Mouse (Mus musculus) 416B (cell line): Measurements from ENCODE around the gene Trim58.

Source experiments
- DNase-seq: peaks from one replicate; pipeline ENCODE4 v3.0.0; 2011; ENCODE audit warnings: low read depth

Gene Trim58

GRCm38 (mm10) chr11:58640272-58640867 lies at the start of gene Trim58:
Gene Trim58 (plus strand): TSS chr11:58640465.
- DNase-seq, result peak; percentile 83

DNA sequence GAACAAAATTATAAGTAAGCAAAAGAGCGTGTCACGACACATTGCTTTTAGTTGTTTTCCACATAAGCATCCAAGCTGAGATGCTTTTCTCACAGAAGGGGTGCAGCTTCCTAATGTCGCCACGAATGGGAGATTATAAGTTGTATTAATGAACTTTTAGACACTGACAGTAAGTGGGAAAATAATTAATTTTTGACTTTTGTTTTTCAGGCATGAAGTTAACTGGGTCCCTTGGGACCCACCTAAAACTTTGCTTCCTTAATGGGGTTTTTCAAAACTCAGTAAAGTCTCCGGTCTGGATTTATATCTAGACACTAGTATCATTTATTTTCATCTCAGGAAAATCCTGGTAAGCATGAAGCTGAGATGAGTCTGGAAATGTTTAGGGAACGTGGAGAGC lies 45.5 kb upstream of the Trim58 start, which contains the start of gene Olfr324:
Gene Olfr324 (plus strand): TSS at position 301 of the 400 bp plus-strand sequence.
- DNase-seq, result no peak

- no peak for DNase-seq
These were observed 42.4 kb upstream of the Trim58 start for GRCm38 (mm10) chr11:58597837-58598236.

DNA sequence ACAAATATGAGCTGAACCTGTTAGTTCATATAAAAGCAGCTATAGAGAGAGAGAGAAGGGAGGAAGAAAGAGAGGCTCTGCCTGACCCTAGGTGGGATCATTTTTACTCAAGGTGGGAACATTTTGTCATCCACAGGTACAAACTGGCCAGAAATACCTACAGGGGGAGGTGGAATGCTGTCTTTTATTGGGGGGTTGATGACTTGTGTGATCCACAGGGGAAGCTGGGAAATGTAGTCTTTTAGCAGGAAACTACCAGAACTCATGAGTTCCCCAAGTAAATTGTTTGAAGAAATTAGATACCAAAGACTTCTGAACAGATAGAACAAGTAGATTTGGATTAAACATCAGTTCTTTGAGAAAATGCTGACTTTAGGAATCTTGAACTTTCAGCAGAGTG lies 38.2 kb upstream of the Trim58 start:
- DNase-seq, result no peak

- peak; percentile 5 for DNase-seq
These were observed 37.3 kb upstream of the Trim58 start for GRCm38 (mm10) chr11:58602800-58603560.

GRCm38 (mm10) chr11:58604688-58605087 lies 35.6 kb upstream of the Trim58 start:
- DNase-seq, result no peak

GRCm38 (mm10) chr11:58605228-58605627 lies 35.0 kb upstream of the Trim58 start:
- DNase-seq, result no peak

DNA sequence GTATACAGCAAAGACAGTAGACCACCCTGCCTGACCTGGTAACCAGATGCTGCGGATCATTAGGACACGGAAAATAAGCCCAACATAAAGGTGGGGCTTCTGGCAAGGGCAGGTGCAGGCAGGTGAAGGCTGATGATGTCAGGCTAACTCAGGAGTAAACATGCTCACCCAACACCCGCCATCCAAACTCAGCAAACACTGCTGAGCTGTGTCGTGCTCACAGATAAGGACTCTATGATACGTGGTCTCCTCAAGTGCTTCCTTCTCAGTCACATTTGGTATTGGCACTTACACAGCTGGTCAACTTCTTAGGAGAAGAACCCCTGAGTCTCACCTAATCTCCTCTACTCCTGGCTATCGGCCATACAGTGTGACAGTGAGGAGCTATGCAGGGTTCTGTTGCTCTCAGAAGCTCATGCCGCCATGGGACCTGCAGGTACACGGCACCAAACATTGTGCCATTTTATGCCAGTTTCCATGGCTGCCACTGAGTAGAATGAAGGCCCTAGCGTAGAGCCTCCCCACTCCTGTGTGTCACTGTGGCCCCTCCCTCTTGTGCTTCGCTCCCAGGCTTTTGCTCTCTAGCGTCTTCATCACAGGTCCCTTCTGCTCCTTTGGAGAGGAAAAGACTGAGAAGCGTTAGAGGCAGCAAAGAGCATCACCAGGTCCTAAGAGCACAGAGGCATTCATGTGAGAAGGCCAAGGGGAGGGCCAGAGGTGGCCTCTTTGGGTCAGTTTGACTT lies 33.9 kb upstream of the Trim58 start:
- DNase-seq, result no peak

GRCm38 (mm10) chr11:58607030-58607429 lies 33.2 kb upstream of the Trim58 start:
- DNase-seq, result no peak

DNA sequence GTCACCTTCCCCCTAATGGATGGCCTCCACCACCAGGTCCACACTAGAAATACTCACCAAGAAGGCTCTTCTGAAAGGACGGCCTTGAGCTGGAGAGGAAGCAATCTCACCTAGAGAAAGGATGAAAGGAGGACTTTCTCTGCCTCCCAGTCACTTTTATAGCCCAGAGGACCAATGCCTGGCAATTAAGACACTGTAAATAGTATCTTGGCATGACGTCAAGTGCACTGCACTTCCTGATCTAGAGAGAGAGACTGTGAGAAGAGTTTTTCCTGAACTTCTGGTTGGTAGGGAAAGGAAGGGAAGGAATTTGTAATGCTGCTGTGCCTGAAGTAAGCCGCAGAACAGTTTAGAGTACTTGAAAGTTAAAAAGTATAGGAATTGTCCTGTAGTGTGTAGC lies 26.9 kb upstream of the Trim58 start:
- no peak for DNase-seq

DNA sequence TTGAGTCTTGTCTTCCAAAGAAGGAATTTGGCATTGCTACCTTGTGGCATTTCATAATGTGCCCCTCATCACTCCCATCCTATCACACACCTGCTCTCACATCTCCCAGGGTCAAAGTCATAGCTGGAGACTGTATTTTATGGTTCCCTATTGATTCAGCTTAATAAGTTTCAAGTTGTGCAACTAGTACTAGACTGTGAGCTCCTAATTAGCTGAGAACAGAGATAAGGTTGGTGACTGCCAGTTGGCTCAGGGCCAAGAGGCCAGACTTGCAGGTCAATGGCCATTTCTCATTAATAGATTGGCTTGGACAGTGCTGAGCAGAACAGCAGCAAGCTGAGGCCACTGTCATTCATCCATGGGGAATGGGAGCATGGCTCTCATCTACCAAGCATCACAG lies 25.7 kb upstream of the Trim58 start:
- peak; percentile 9 for DNase-seq

DNA sequence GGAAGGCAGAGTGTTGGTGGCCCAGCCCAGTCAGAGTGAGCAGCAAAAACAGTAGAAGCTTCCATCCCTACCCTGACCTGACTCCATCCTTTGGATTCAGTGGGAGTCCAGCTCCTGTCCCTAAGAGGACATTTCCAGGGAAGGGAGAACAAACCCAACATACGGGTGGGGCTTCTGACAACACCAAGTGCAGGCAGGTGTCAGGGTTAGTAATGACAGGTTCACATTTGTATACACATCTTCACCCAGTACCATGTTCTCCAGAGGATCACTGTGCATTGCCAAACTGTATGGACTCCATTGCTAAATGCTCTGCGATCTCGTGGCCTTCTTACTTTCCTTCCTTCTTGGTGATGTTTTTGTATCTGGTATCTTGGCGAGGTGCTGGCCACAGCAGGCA lies 24.3 kb upstream of the Trim58 start, which contains the start of gene 2210407C18Rik:
Gene 2210407C18Rik (minus strand): TSS at position 101 of the 400 bp plus-strand sequence.
- DNase-seq, result no peak

DNA sequence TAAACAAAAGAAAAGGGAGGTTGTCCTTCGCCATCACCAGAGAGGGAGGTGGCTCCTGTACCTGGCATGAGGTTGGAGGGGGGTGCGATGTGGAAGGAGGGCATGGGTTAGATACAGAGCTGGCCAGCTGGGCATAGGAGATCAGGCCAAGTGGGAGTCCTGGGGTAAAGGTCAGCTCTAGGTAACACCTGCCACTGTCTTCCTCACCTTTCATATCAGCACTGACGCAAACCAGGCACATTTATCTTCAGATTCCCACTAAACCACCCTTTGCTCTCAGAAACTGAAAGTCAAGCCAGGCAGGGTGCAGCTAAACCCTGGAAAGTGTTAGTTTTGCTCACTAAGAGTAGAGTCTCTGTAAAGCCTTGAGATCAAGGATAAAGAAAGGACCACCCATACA lies 21.9 kb upstream of the Trim58 start:
- no peak for DNase-seq

GRCm38 (mm10) chr11:58618793-58619192 lies 21.5 kb upstream of the Trim58 start:
- no peak for DNase-seq

DNA sequence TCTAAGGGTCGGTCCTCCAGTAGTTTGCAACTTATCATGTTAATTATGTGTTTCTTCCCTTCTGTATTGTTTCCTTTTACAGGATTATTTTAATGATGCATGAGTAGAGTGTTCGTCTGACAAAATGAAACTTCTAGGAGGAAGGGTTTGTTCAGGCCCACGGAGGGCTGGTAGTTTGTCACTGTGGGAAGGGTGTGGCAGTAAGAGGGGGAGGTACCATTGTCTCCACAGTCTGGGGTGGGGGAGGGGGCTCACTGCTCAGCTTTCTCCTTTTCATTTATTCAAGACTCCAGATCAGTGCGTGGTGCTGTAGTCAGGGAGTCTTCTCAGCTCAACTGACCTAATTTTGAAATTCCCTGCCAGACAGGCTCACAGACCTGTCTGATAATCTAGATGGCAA lies 14.1 kb upstream of the Trim58 start:
- DNase-seq, result no peak

DNA sequence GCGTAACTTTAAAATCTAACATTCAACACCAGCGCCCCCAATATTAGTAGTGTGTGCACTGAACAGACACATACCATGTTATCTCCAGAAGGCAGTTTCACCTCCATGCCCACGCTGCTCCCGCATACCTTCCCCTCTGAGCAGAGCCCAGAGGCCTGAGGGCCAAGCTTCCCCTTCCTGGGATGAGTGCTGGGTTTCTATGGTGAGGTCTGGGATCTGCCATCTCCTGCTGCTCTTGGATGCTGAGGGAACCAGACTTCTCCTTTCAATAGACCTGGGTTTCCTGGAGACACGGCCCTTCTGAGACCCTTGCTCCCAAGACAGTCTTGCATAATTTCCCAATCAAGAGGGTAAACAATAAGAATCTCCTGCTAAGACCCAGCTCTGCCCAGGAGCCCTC lies 9.9 kb upstream of the Trim58 start, which contains the start of gene Olfr323:
Gene Olfr323 (minus strand): TSS at position 101 of the 400 bp plus-strand sequence.
- no peak for DNase-seq

DNA sequence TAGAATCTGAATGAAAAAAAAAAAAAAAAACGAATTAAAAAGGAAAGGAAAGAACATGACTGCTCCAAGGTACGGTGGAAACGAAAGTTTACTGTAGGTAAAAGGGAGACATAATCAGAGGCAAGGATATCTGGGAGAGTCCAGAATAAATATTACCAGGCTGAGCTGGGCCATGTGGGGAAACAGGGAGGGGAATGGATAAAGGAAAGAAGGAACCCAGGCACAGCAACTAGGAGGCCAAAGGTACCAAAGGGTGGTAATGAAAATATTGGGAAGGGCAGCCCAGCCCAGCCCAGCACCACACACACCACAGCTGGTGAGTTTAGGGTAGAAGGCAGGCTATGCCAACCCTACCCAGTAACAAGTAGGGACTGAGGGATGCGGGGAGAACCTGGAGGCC lies 5.4 kb upstream of the Trim58 start:
- DNase-seq, result no peak

- DNase-seq, result peak; percentile 77
These were observed 3.8 kb upstream of the Trim58 start for GRCm38 (mm10) chr11:58636376-58636977.

DNA sequence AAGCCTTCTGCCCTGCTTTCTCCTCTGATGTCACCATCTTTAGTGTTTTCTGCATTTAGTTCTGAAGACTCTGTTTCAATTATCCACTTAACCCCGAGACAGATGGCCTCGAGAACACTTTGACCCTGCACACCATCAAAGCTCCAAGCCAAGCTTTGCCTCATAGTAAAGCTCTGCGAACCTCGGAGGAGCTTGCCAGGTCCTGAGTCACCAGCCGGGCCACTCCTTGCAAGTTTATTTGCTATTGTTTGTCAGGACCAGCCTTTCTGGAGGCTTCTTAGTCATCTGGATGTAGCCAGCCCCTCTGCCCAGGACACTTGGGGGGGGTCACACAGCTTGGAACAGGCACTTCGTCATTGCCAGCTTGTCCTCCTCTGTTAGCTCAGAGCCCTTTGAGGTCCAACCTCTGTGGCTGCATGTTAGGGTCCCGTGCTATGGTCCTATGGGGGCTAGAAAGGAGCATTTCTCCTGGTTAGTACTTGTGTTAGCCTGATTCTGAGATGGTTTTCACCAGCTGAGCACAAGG lies 2.0 kb upstream of the Trim58 start:
- DNase-seq, result peak; percentile 9

- peak; percentile 78 for DNase-seq
These were observed 792 bp downstream of the Trim58 start for GRCm38 (mm10) chr11:58641057-58641456.

DNA sequence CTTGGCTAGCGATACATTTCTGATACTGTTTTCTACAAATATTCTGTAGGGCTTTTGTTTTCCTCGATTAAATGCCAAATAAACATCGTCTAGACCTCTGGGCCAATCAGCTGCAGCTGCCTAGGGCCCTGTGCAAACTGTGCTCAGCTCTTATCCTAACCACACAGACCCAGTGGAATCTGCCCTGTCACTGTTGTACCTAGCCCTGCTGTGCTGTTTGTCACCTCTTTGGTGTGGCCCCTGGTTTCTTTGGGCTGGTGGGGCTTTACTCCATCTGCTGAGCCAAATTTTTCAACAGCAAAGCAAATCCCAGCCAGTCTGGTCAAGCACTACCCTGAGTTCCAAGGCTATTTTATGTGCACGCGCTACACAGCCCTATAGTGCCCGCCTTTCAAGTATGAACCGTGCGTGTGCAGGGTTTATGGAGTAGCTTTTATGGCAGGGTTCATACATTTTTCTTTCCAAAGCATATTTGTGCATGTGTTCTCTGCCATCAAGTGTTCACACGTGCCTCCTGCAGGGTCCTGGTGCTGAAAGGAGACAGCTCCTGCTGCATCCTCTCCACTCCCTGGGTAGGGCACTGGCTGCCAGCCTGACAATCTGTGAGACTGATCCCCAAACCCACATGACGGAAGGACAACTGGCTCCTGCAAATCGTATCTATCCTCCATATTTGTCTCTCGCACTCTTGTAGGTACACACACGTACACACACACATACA lies 1.5 kb downstream of the Trim58 start:
- peak; percentile 77 for DNase-seq
